Mouse (Mus musculus): Measurements from ENCODE around the gene Csrnp3. TPM values are rescaled to one million over a fixed set of nuclear protein-coding genes. Genes with fewer than 3 reads are reported as not detected.
"Not testable (repeated sequence)": the region's sequence is repeated elsewhere in the genome, so short reads cannot be mapped to it uniquely, and the experiment has no call there.

The Csrnp3 gene
- polyA plus RNA-seq, 1 experiment from 2014 or later = 0.45 TPM

- H3K9ac ChIP-seq = no peak overlapping the region
- 29% methylated on average over 3 of the region's 3 CpGs for WGBS (ENCODE audit: insufficient replicate concordance)
- H3K9me3 ChIP-seq (replicated peaks) = no peaks in the 10 kb centered on the region
- H3K36me3 ChIP-seq = no peaks in the 10 kb centered on the region
- H3K4me1 ChIP-seq = 0 out of 2 replicates have a peak, but pooled peaks cover 8% of the 10 kb centered on the region
- H3K4me2 ChIP-seq = no peak overlapping the region
- H3K4me3 ChIP-seq = no peak overlapping the region
- H3K27ac ChIP-seq = no peak overlapping the region
- no peak for ATAC-seq
- H3K27me3 ChIP-seq (replicated peaks) = peaks cover 31% of the 10 kb centered on the region
Measured at GRCm38 (mm10) chr2:65841606-65842005, 4.0 kb upstream of the Csrnp3 start.

- Histone ChIP-seq H3K4me3 (no peak overlapping the region), H3K27ac (no peak overlapping the region), H3K9ac (no peak overlapping the region), H3K36me3 (no peaks in the 10 kb centered on the region), H3K4me1 (0 out of 2 replicates have a peak, but pooled peaks cover 8% of the 10 kb centered on the region), H3K27me3 (replicated peaks) (peaks cover 31% of the 10 kb centered on the region), H3K4me2 (no peak overlapping the region), H3K9me3 (replicated peaks) (no peaks in the 10 kb centered on the region)
- no peak for ATAC-seq
- WGBS (ENCODE audit: insufficient replicate concordance) = 35% methylated on average over 3 of the region's 3 CpGs
Measured at GRCm38 (mm10) chr2:65842356-65842755, 3.2 kb upstream of the Csrnp3 start.

DNA sequence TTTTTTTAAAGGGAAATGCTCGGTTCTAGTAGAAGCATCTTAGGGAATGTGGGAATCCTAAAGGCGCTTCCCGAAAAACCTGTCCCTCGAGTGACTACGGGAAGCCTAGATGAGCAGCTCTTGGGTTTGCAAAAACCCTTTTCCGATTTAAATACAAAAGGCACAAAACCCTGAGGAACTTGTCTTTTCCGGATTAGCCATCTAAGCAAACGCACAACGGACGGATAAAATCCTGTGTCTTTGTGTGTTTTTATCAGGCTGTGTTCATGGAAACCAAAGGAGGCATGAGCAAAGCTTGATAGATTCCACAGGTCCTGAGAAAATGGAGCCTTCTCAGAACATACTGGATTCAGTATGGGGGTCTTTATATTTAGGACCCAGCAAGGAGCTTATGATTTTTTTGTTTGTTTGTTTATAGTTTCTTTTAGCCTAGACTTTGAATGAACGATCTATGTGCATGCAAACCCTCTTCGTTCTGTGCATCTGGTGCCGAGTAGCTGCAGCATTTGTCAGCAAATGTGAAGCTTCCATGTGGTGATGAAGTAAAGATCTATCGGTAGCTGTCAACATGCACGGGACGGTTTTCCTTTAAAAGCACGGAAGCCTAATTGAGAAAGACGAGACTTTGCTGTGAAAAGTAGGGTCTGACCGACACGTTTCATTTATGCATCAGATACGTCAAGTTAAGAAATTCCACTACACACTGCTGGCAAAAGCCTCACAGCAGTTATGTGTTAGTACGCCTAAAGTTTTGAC lies 611 bp downstream of the Csrnp3 start:
- Histone ChIP-seq H3K4me1 (peaks cover 25% of the 10 kb centered on the region), H3K9ac (peak overlapping the region; percentile 24; the same call in 1 of the 2 replicates), H3K4me2 (peak overlapping the region; percentile 60), H3K27me3 (replicated peaks) (peaks cover 31% of the 10 kb centered on the region), H3K27ac (no peak overlapping the region), H3K4me3 (peak overlapping the region; percentile 30), H3K36me3 (no peaks in the 10 kb centered on the region), H3K9me3 (replicated peaks) (no peaks in the 10 kb centered on the region)
- no peak for ATAC-seq
- WGBS (ENCODE audit: insufficient replicate concordance) = 3% methylated on average over 22 of the region's 22 CpGs

DNA sequence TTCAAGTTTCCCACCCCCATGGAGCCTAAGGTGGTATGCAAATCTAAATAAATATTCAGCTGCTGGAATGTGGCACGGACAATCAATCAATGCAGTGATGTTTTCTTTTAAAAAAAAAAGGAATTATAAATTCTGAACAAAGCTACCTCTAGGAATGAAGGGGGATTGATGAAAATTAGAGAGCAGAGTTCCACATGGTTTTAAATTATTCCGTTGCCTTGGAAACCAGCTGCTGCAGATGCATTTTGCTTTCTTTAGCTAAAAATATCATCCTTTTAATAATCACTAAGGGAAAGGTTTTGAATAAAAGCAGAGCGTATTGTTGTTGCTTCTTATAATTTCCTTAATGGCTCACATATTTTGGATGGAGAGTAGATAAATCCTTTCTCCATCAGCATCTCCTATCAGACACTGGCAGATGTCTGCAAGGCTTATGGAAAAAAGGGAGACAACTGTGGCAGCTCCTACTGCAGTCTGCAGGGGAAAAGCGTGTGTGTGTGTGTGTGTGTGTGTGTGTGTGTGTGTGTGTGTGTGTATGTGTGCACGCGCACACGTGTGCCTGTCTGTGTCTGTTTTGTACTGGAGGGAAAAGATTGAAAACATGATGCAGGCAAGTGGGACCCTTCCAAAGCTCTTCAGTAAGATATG lies 2.0 kb downstream of the Csrnp3 start:
- H3K9me3 ChIP-seq (replicated peaks) = no peaks in the 10 kb centered on the region
- H3K4me1 ChIP-seq = peaks cover 25% of the 10 kb centered on the region
- ATAC-seq = no peak
- H3K27ac ChIP-seq = no peak overlapping the region
- no peak overlapping the region for H3K9ac ChIP-seq
- H3K27me3 ChIP-seq (replicated peaks) = peaks cover 31% of the 10 kb centered on the region
- no peak overlapping the region for H3K4me2 ChIP-seq
- H3K36me3 ChIP-seq = no peaks in the 10 kb centered on the region
- WGBS (ENCODE audit: insufficient replicate concordance) = 51% methylated on average over 7 of the region's 7 CpGs
- H3K4me3 ChIP-seq = no peak overlapping the region

DNA sequence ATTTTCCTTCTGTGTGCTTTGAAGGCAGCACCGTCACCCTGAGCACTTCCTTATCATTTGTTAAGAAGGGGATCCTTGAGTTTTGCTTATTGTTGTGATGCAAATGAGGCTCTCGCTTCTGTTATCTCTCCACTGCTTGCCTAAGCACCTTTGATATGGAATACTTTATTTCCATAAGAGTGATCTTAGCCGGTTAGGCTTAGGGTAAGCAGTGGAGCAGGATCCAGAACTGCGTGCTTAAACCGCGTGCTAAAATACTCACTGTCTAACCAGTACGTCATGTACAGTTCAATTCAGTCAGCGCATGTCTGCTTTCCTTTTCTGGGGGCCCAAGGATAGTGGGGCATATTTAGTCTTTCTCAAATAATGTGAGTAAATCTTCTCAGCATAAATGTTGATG lies 3.1 kb downstream of the Csrnp3 start:
- Histone ChIP-seq H3K9ac (no peak overlapping the region), H3K36me3 (no peaks in the 10 kb centered on the region), H3K27ac (no peak overlapping the region), H3K27me3 (replicated peaks) (peaks cover 27% of the 10 kb centered on the region), H3K4me1 (peaks cover 25% of the 10 kb centered on the region), H3K4me2 (no peak overlapping the region), H3K9me3 (replicated peaks) (no peaks in the 10 kb centered on the region), H3K4me3 (no peak overlapping the region)
- no peak for ATAC-seq
- WGBS (ENCODE audit: insufficient replicate concordance) = 42% methylated on average over 8 of the region's 8 CpGs

GRCm38 (mm10) chr2:65850282-65850681 lies 4.7 kb downstream of the Csrnp3 start:
- not testable (repeated sequence) for H3K27ac ChIP-seq; H3K36me3 ChIP-seq; H3K9me3 ChIP-seq (replicated peaks); H3K4me3 ChIP-seq; H3K9ac ChIP-seq
- WGBS (ENCODE audit: insufficient replicate concordance) = 81% methylated on average over 3 of the region's 3 CpGs
- Histone ChIP-seq H3K27me3 (replicated peaks) (peaks cover 11% of the 10 kb centered on the region; the same call in 1 of the 2 replicates), H3K4me1 (peaks cover 25% of the 10 kb centered on the region), H3K4me2 (0 out of 2 replicates have a peak overlapping the region, but pooled peaks have one; percentile 1)
- 0 out of 2 replicates have a peak, but pooled peaks have one; percentile 53 for ATAC-seq

DNA sequence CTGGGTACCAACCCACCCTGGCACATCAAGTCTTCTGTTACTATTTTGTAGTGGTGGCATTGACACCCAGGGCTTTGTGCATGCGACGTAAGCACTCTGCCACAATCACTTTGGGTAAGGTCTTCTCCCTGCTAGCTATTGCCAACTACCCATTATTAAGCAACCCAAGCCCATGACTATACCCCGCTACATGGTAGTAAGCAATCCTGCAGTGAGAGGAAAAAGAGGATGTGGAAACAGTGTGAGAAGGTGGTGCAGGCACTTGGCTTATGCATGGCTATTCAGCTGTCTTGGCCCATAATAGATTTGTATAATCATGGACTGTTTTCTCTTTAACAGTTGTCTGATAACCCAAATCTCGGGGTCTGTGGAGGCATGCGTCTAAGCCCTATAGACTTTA lies 11.2 kb downstream of the Csrnp3 start:
- H3K27ac ChIP-seq = no peak overlapping the region
- ATAC-seq = no peak
- no peaks in the 10 kb centered on the region for H3K4me1 ChIP-seq
- no peaks in the 10 kb centered on the region for H3K36me3 ChIP-seq
- no peak overlapping the region for H3K9ac ChIP-seq
- no peak overlapping the region for H3K4me2 ChIP-seq
- no peaks in the 10 kb centered on the region for H3K9me3 ChIP-seq (replicated peaks)
- WGBS (ENCODE audit: insufficient replicate concordance) = 80% methylated on average over 5 of the region's 5 CpGs
- no peak overlapping the region for H3K4me3 ChIP-seq
- H3K27me3 ChIP-seq (replicated peaks) = no peaks in the 10 kb centered on the region

- no peak overlapping the region for H3K27ac ChIP-seq
- no peak for ATAC-seq
- H3K9me3 ChIP-seq (replicated peaks) = no peaks in the 10 kb centered on the region
- no peaks in the 10 kb centered on the region for H3K4me1 ChIP-seq
- no peaks in the 10 kb centered on the region for H3K36me3 ChIP-seq
- no peak overlapping the region for H3K9ac ChIP-seq
- no peak overlapping the region for H3K4me2 ChIP-seq
- H3K4me3 ChIP-seq = no peak overlapping the region
- WGBS (ENCODE audit: insufficient replicate concordance) = 79% methylated on average over 18 of the region's 18 CpGs
- no peaks in the 10 kb centered on the region for H3K27me3 ChIP-seq (replicated peaks)
Measured at GRCm38 (mm10) chr2:65859767-65860727, 14.5 kb downstream of the Csrnp3 start.

- Histone ChIP-seq H3K9ac (no peak overlapping the region), H3K4me1 (no peaks in the 10 kb centered on the region), H3K36me3 (no peaks in the 10 kb centered on the region), H3K4me3 (no peak overlapping the region), H3K27me3 (replicated peaks) (no peaks in the 10 kb centered on the region), H3K9me3 (replicated peaks) (no peaks in the 10 kb centered on the region), H3K4me2 (no peak overlapping the region), H3K27ac (no peak overlapping the region)
- WGBS (ENCODE audit: insufficient replicate concordance) = 64% methylated on average over 12 of the region's 12 CpGs
- ATAC-seq = no peak
Measured at GRCm38 (mm10) chr2:65864778-65865339, 19.3 kb downstream of the Csrnp3 start.

- H3K27ac ChIP-seq = no peak overlapping the region
- no peak for ATAC-seq
- H3K4me3 ChIP-seq = no peak overlapping the region
- no peak overlapping the region for H3K9ac ChIP-seq
- H3K9me3 ChIP-seq (replicated peaks) = no peaks in the 10 kb centered on the region
- H3K4me1 ChIP-seq = no peaks in the 10 kb centered on the region
- 67% methylated on average over 12 of the region's 12 CpGs for WGBS (ENCODE audit: insufficient replicate concordance)
- no peaks in the 10 kb centered on the region for H3K36me3 ChIP-seq
- H3K4me2 ChIP-seq = no peak overlapping the region
- no peaks in the 10 kb centered on the region; the same call in 1 of the 2 replicates for H3K27me3 ChIP-seq (replicated peaks)
Measured at GRCm38 (mm10) chr2:65870919-65871582, 25.5 kb downstream of the Csrnp3 start.

DNA sequence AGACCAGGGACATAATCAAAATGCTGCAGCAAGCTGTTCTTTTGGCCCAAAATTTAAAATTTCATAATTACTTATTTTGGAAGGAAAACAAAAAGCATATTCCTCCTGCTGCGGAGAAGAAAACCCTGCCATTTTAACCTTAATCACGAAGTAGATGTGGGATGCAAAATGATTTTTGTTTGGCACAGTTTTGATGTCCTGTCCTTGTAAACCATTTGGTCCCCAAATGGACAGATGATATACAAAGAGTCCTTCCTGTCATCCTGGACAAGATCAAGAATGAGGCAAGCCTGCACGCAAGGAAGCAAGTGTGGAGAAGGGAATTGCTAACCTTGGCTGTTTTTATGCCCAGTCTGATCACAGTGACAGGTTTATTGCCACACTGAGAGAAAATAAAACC lies 46.0 kb downstream of the Csrnp3 start:
- no peaks in the 10 kb centered on the region for H3K27me3 ChIP-seq (replicated peaks)
- H3K27ac ChIP-seq = peak overlapping the region; percentile 39; the same call in 1 of the 2 replicates
- WGBS (ENCODE audit: insufficient replicate concordance) = 84% methylated on average over 3 of the region's 3 CpGs
- no peak overlapping the region for H3K4me2 ChIP-seq
- peaks cover 30% of the 10 kb centered on the region for H3K4me1 ChIP-seq
- ATAC-seq = no peak
- no peaks in the 10 kb centered on the region for H3K36me3 ChIP-seq
- no peak overlapping the region for H3K9ac ChIP-seq
- H3K4me3 ChIP-seq = no peak overlapping the region
- H3K9me3 ChIP-seq (replicated peaks) = no peaks in the 10 kb centered on the region
